Mouse (Mus musculus) Patski (cell line): ENCODE data around the gene Slc26a10. TPM values are rescaled to one million over a fixed set of nuclear protein-coding genes. Genes with fewer than 3 reads are reported as not detected.
A peak's percentile ranks its signal among the peaks of the same experiment; 100 is the strongest.
"Not testable (repeated sequence)": the region's sequence is repeated elsewhere in the genome, so short reads cannot be mapped to it uniquely, and the experiment has no call there.

Source experiments
- ATAC-seq: fragments of 100-300 bp; one replicate; pipeline ENCODE4 v1.8.0; 2021
- CTCF ChIA-PET: fragments of 350-600 bp; sonication (Branson Sonifier 250); formaldehyde crosslinking; loops from one replicate; lab custom pipeline; 2022; ENCODE audit warnings: inconsistent platforms; lab: Charles Lee
- POLR2A ChIA-PET: fragments of 350-600 bp; sonication (Branson Sonifier 250); formaldehyde crosslinking; loops from one replicate; lab custom pipeline; 2022; ENCODE audit warnings: antibody characterized with exemption, inconsistent platforms; lab: Charles Lee
- DNase-seq: peaks from one replicate; pipeline ENCODE4 v3.0.0-alpha.2; 2011; ENCODE audit warnings: low read depth, low spot score
- H3K27me3 ChIP-seq: fragments of 371-371 bp; one replicate; pipeline ENCODE4 v1.5.1; 2021
- CTCF ChIP-seq: fragments of 100-300 bp; IDR thresholded peaks from one replicate; pipeline ENCODE4 v1.5.1; 2021
- in situ Hi-C: fragments of 300-500 bp; cut with MboI; formaldehyde crosslinking; loops from 3 replicates; pipeline ENCODE4 v1.11.1; 2018; ENCODE audit warnings: low pct_unique_long_range_greater_than_20kb, mixed read lengths
- polyA plus RNA-seq: library from polyadenylated mRNA; unstranded; gene quantifications from one replicate; pipeline ENCODE4 v1.2.3, GENCODE M21; 2021

The Slc26a10 gene
- polyA plus RNA-seq, 1 experiment from 2014 or later = 0.85 TPM

- ChIA-PET CTCF (interaction anchor here (1.1 kb wide), 1 partner anchor 9 kb away, joined by 3 read pairs; no protein-coding TSS in a partner anchor), POLR2A (interaction anchor here (1.1 to 2.1 kb wide), 2 partner anchors 11 to 139 kb away, joined by 3 to 4 read pairs; no protein-coding TSS in a partner anchor)
- ATAC-seq = no peak
- H3K27me3 ChIP-seq = no peaks in the 10 kb centered on the region
- no peak for TF ChIP-seq CTCF
- in situ Hi-C loops = no loop called here
- DNase-seq = no peak
These were observed 19.0 kb upstream of the Slc26a10 start for GRCm38 (mm10) chr10:127199474-127199873.

GRCm38 (mm10) chr10:127199068-127199467, 18.6 kb upstream of the Slc26a10 start:
- no peaks in the 10 kb centered on the region for H3K27me3 ChIP-seq
- no peak for TF ChIP-seq CTCF
- POLR2A ChIA-PET = interaction anchor here (2.1 kb wide), 1 partner anchor 11 kb away, joined by 4 read pairs; no protein-coding TSS in a partner anchor
- ATAC-seq = no peak
- CTCF ChIA-PET = interaction anchor here (1.1 to 1.2 kb wide), 2 partner anchors 10 to 21 kb away, joined by 3 read pairs; no protein-coding TSS in a partner anchor
- in situ Hi-C loops = no loop called here
- no peak for DNase-seq

GRCm38 (mm10) chr10:127198492-127198891, 18.0 kb upstream of the Slc26a10 start:
- DNase-seq = no peak
- POLR2A ChIA-PET = interaction anchor here (2.1 kb wide), 1 partner anchor 12 kb away, joined by 4 read pairs; no protein-coding TSS in a partner anchor
- no peaks in the 10 kb centered on the region for H3K27me3 ChIP-seq
- no peak for ATAC-seq
- TF ChIP-seq CTCF = no peak
- in situ Hi-C loops = no loop called here
- CTCF ChIA-PET = interaction anchor here (1.1 to 1.2 kb wide), 2 partner anchors 10 to 22 kb away, joined by 3 read pairs; no protein-coding TSS in a partner anchor

- no peak for DNase-seq
- no peak for TF ChIP-seq CTCF
- ATAC-seq = no peak
- no peaks in the 10 kb centered on the region for H3K27me3 ChIP-seq
- ChIA-PET POLR2A (interaction anchor here (1.9 kb wide), 1 partner anchor 10 kb away, joined by 6 read pairs; no protein-coding TSS in a partner anchor), CTCF (interaction anchor here (1.5 kb wide), 1 partner anchor 16 kb away, joined by 4 read pairs; no protein-coding TSS in a partner anchor)
- in situ Hi-C loops = no loop called here
These were observed 17.2 kb upstream of the Slc26a10 start for GRCm38 (mm10) chr10:127197505-127198110.

- ATAC-seq (no peak), DNase-seq (no peak)
- CTCF ChIA-PET = interaction anchor here (0.9 to 1.5 kb wide), 2 partner anchors 11 to 15 kb away, joined by 3 to 4 read pairs; no protein-coding TSS in a partner anchor
- in situ Hi-C loops = no loop called here
- H3K27me3 ChIP-seq = no peaks in the 10 kb centered on the region
- POLR2A ChIA-PET = interaction anchor here (1.9 kb wide), 1 partner anchor 9 kb away, joined by 6 read pairs; no protein-coding TSS in a partner anchor
- TF ChIP-seq CTCF = no peak
These were observed 16.7 kb upstream of the Slc26a10 start for GRCm38 (mm10) chr10:127197104-127197503.

GRCm38 (mm10) chr10:127196392-127196791, 15.9 kb upstream of the Slc26a10 start:
- peak; percentile 65 for ATAC-seq
- no peak for TF ChIP-seq CTCF
- ChIA-PET POLR2A (interaction anchor here (0.5 to 1.9 kb wide), 3 partner anchors 9 to 45 kb away, joined by 3 to 6 read pairs (median 3); no protein-coding TSS in a partner anchor), CTCF (interaction anchor here (0.6 to 1.5 kb wide), 4 partner anchors 11 to 62 kb away, joined by 3 to 4 read pairs (median 4); no protein-coding TSS in a partner anchor)
- H3K27me3 ChIP-seq = no peaks in the 10 kb centered on the region
- in situ Hi-C loops = no loop called here
- peak; percentile 79 for DNase-seq

- ATAC-seq = no peak
- POLR2A ChIA-PET = interaction anchor here (1.9 kb wide), 1 partner anchor 8 kb away, joined by 6 read pairs; no protein-coding TSS in a partner anchor
- no peaks in the 10 kb centered on the region for H3K27me3 ChIP-seq
- CTCF ChIA-PET = interaction anchor here (1.1 kb wide), 1 partner anchor 15 kb away, joined by 4 read pairs; no protein-coding TSS in a partner anchor
- TF ChIP-seq CTCF = no peak
- DNase-seq = no peak
- in situ Hi-C loops = no loop called here
These were observed 15.1 kb upstream of the Slc26a10 start, which contains the start of gene Dtx3 for GRCm38 (mm10) chr10:127195328-127196129. Gene Dtx3, minus strand, starts transcription at chr10:127195728.

GRCm38 (mm10) chr10:127194428-127195327, 14.2 kb upstream of the Slc26a10 start:
- CTCF ChIA-PET = interaction anchor here (1.3 kb wide), 1 partner anchor 85 kb away, joined by 3 read pairs; no protein-coding TSS in a partner anchor
- DNase-seq = no peak
- no peak for ATAC-seq
- H3K27me3 ChIP-seq = no peaks in the 10 kb centered on the region
- in situ Hi-C loops = no loop called here
- POLR2A ChIA-PET = interaction anchor here (0.9 kb wide), 1 partner anchor 20 kb away, joined by 3 read pairs; no protein-coding TSS in a partner anchor
- TF ChIP-seq CTCF = no peak

- ATAC-seq (no peak), DNase-seq (no peak)
- in situ Hi-C loops = no loop called here
- H3K27me3 ChIP-seq = no peaks in the 10 kb centered on the region
- ChIA-PET POLR2A (no interaction called here), CTCF (interaction anchor here (1.3 kb wide), 1 partner anchor 84 kb away, joined by 3 read pairs; no protein-coding TSS in a partner anchor)
- TF ChIP-seq CTCF = no peak
These were observed 12.6 kb upstream of the Slc26a10 start for GRCm38 (mm10) chr10:127193011-127193410.

- H3K27me3 ChIP-seq, DNase-seq, POLR2A ChIA-PET, in situ Hi-C loops, ATAC-seq, CTCF ChIA-PET: not testable (repeated sequence)
These were observed 11.5 kb upstream of the Slc26a10 start for GRCm38 (mm10) chr10:127192057-127192328.
